Mouse (Mus musculus): ENCODE measurements at regions not wholly inside any gene's neighbourhood (a gene's known extent, or its start where the extent isn't known, plus 50 kb on each side); places are given as distances from the start of the nearest gene placed in this dataset.

DNA sequence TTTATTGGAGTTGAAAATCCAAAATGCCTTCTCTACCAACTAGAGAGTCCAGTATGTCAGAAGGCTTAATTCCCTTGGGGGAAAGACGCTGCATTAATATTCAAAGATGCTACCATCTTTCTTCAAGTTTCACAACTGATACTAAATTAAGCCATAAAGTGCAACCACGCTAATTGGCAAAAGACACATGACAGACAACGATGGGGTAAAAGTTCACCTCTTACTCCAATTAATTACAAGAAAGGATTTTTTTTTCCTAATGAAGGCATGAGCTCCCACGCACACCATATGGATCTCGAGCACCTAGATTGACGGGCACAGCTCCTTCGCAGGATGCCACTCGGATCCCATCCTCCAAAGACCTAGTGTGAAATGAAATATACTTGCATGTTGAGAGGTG lies 311.5 kb upstream of the Castor2 start:
- TF ChIP-seq POLR2A (IDR thresholded peaks at IDR 0.05; ENCODE audit: low read depth, low read length) (no peak), CTCF (IDR thresholded peaks at IDR 0.05; ENCODE audit: extremely low read depth, insufficient read depth, insufficient read length, insufficient replicate concordance) (no peak)
